Mouse (Mus musculus): ENCODE results near the gene Xpo4.

DNA sequence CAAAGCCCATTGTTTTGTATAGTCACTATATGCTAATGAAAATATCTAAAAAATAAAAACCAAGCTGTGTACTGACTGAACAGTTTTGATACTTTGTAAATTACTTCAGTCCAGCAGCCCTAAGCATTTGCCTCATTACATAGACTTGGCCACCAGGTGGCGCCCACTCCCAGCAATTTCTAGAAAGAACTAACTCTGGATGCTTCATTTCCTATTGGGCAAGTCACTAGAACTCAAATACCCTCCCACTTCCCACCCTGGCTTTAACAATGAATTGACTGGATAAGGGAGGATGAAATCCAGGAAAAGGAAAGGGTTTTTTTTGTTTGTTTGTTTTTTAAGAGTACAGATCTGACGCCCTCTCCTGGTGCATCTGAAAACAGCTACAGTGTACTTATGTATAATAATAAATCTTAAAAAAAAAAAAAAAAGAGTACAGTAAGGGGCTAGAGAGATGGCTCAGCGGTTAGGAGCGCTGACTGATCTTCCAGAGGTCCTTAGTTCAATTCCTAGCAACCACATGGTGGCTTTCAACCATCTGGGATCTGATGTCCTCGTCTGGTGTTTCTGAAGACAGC is 14.8 kb upstream of the Xpo4 start:
- peak; percentile 79 for TF ChIP-seq CTCF (IDR thresholded peaks at IDR 0.05; ENCODE audit: insufficient read depth, low read length)
- no peak for TF ChIP-seq POLR2A (IDR thresholded peaks at IDR 0.05; ENCODE audit: borderline replicate concordance, extremely low read depth, low read depth, low read length)
